Mouse (Mus musculus) kidney, adult 2 months (tissue): ENCODE measurements around the gene Ciz1. TPM values are rescaled to one million over a fixed set of nuclear protein-coding genes. Genes with fewer than 3 reads are reported as not detected.

Source experiments
- DNase-seq: peaks from one replicate; pipeline ENCODE4 v3.0.0; 2021
- H3K27ac ChIP-seq: fragments of 200-500 bp; 2 replicates; pipeline ENCODE4 v1.5.1; 2012; ENCODE audit warnings: low read depth, low read length, control low read depth, inconsistent platforms; ENCODE audit not compliant: insufficient read depth
- H3K27me3 ChIP-seq: fragments of 200-500 bp; replicated peaks from 2 replicates; pipeline ENCODE4 v1.6.1; 2012; ENCODE audit warnings: mild to moderate bottlenecking, moderate library complexity, low read length, inconsistent platforms; ENCODE audit not compliant: control insufficient read depth, insufficient read depth
- H3K36me3 ChIP-seq: fragments of 200-500 bp; 2 replicates; pipeline ENCODE4 v1.6.1; 2012; ENCODE audit warnings: mild to moderate bottlenecking, moderate library complexity, low read length, inconsistent platforms; ENCODE audit not compliant: control insufficient read depth, insufficient read depth
- H3K4me1 ChIP-seq: fragments of 200-500 bp; 2 replicates; pipeline ENCODE4 v1.6.1; 2011; ENCODE audit warnings: low read length; ENCODE audit not compliant: control insufficient read depth, insufficient read depth
- H3K4me3 ChIP-seq: fragments of 200-500 bp; 2 replicates; pipeline ENCODE4 v1.5.1; 2011; ENCODE audit warnings: mild to moderate bottlenecking, low read depth, low read length, control low read depth; ENCODE audit not compliant: insufficient read depth
- CTCF ChIP-seq: fragments of 200-500 bp; conservative IDR thresholded peaks from 2 replicates; pipeline ENCODE4 v1.5.1; 2011; ENCODE audit warnings: low read depth, mild to moderate bottlenecking, control low read depth, low read length, moderate library complexity, mixed read lengths; ENCODE audit not compliant: insufficient read depth, insufficient read length
- POLR2A ChIP-seq: fragments of 200-500 bp; IDR thresholded peaks from one replicate; pipeline ENCODE4 v1.6.1; 2011; ENCODE audit warnings: low read depth, low read length, control low read depth
- WGBS: fragments of 180-500 bp; shearing (Covaris S2); methylation state at CpG from one replicate; pipeline ENCODE4 v1.1.7; 2018; 5-methylcytosine and 5-hydroxymethylcytosine counted together
- polyA plus RNA-seq: library from polyadenylated mRNA; depleted of rRNA; stranded (reverse); fragments of >200 nt; gene quantifications from 2 replicates; pipeline ENCODE4 v1.2.3, GENCODE M21; 2012

Gene Ciz1
- polyA plus RNA-seq, 1 experiment: 130 TPM

GRCm38 (mm10) chr2:32343351-32343671 lies 8.8 kb upstream of the Ciz1 start:
- H3K27ac ChIP-seq: no peak overlapping the region
- H3K27me3 ChIP-seq: no peaks in the 10 kb centered on the region
- H3K36me3 ChIP-seq: no peaks in the 10 kb centered on the region
- H3K4me3 ChIP-seq: no peak overlapping the region
- no peak for DNase-seq
- TF ChIP-seq CTCF: no peak
- no peak for TF ChIP-seq POLR2A
- no peaks in the 10 kb centered on the region for H3K4me1 ChIP-seq
- 96% methylated on average over 2 of the region's 2 CpGs for WGBS

- Histone ChIP-seq H3K27ac (no peak overlapping the region), H3K36me3 (no peaks in the 10 kb centered on the region), H3K4me3 (no peak overlapping the region), H3K4me1 (no peaks in the 10 kb centered on the region), H3K27me3 (no peaks in the 10 kb centered on the region)
- no peak for DNase-seq
- WGBS: 87% methylated on average over 10 of the region's 10 CpGs
- TF ChIP-seq CTCF: no peak
- TF ChIP-seq POLR2A: no peak
These were observed 8.1 kb upstream of the Ciz1 start for GRCm38 (mm10) chr2:32344056-32344455.

DNA sequence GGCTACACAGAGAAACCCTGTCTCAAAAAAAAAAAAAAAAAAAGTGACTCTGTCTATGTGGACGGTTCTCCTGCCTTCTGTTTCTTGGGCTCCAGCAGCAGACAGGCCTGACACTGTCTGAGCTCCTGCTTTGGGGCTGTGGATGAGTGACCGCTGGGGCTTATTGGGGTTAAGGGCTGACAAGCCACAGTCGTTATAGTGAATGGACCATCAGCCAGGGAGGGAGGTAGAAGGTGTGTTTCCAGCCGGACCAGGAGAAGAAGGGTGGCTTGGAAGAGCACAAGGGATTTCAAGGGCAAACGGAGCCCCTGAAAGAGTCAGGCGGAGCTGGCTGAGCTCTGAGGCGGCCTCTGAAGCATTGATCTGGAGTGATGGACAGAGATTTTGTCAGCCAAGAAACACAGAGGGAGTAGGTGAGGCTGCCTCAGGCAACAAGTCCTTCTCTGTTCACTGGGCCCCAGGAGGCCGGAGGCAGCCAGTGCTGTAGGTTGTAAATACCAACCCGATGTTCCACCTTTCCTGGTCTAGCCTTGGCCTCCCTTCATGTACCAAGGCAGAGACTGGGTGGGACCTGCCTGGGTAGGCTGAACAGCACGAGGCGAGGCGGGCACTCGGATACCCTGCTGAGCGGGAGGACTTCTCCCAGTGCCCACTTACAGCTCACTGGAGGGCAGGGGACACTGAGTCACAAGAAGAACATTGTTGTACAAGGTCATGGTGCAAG lies 7.4 kb upstream of the Ciz1 start:
- no peak overlapping the region for H3K4me3 ChIP-seq
- 77% methylated on average over 14 of the region's 14 CpGs for WGBS
- TF ChIP-seq POLR2A: no peak
- no peak for TF ChIP-seq CTCF
- no peaks in the 10 kb centered on the region for H3K36me3 ChIP-seq
- DNase-seq: no peak
- H3K27ac ChIP-seq: no peak overlapping the region
- H3K27me3 ChIP-seq: no peaks in the 10 kb centered on the region
- H3K4me1 ChIP-seq: no peaks in the 10 kb centered on the region

GRCm38 (mm10) chr2:32347019-32347418 lies 5.1 kb upstream of the Ciz1 start:
- Histone ChIP-seq H3K27me3 (no peaks in the 10 kb centered on the region), H3K27ac (no peak overlapping the region), H3K4me3 (no peak overlapping the region), H3K4me1 (no peaks in the 10 kb centered on the region), H3K36me3 (no peaks in the 10 kb centered on the region)
- DNase-seq: no peak
- 83% methylated on average over 6 of the region's 6 CpGs for WGBS
- no peak for TF ChIP-seq CTCF
- no peak for TF ChIP-seq POLR2A

DNA sequence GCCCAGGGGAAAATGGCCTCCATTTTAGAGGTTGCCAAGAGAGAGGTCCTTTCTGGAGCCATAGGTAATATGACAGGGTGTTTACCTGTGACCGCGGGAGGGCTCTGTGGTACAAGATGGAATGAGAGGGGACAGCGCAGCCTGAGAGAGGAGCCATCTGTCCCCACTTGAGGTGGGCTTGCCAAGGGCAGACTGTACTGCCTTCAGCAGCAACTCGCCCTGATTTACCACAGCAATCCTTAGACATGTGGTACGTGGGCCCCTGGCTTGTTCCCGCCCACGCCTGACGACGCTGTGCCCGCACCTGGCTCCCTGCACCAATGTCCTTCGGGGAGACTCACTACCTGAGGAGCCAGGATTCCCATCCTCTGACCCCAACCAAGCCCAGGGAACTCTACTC lies 3.8 kb upstream of the Ciz1 start:
- DNase-seq: no peak
- Histone ChIP-seq H3K27ac (no peak overlapping the region), H3K4me3 (no peak overlapping the region), H3K36me3 (no peaks in the 10 kb centered on the region), H3K27me3 (no peaks in the 10 kb centered on the region; the same call in 1 of the 2 replicates), H3K4me1 (peaks cover under 1% of the 10 kb centered on the region; the same call in 1 of the 2 replicates)
- TF ChIP-seq CTCF: no peak
- no peak for TF ChIP-seq POLR2A
- 86% methylated on average over 11 of the region's 11 CpGs for WGBS

DNA sequence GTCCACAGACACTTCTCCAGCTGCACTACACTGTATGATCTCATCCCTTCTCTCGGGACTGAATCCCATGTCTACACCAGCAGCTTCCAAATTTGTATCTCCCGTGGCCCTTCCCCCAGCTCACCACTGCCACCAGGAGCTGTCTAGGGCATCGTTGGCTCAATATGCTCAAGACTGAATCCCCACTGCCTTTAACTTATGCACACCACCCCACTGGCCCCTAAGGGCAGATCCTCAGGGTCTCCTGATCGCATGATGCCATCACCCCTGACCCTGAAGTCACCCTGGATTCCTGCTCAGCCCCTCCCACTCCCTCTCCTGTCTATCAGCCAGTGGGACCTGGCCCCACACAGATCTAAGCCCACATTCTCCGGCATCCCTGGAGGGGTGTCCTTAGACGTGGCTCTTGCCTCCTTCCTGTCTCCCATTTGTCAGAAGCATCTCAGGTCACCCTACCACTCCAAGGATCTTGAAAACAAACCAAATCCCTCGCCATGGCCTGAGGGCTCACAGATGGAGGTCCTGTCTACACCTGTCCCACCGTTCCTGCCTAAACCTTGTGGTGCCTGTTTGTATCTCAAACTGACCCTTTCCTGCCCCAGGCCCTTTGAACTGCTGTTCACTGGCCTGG lies 2.4 kb upstream of the Ciz1 start:
- no peak for DNase-seq
- WGBS: 74% methylated on average over 8 of the region's 8 CpGs
- H3K27me3 ChIP-seq: no peaks in the 10 kb centered on the region; the same call in 1 of the 2 replicates
- peaks cover 3% of the 10 kb centered on the region; the same call in 1 of the 2 replicates for H3K4me1 ChIP-seq
- TF ChIP-seq POLR2A (no peak), CTCF (no peak)
- H3K36me3 ChIP-seq: no peaks in the 10 kb centered on the region
- H3K4me3 ChIP-seq: no peak overlapping the region
- H3K27ac ChIP-seq: no peak overlapping the region

DNA sequence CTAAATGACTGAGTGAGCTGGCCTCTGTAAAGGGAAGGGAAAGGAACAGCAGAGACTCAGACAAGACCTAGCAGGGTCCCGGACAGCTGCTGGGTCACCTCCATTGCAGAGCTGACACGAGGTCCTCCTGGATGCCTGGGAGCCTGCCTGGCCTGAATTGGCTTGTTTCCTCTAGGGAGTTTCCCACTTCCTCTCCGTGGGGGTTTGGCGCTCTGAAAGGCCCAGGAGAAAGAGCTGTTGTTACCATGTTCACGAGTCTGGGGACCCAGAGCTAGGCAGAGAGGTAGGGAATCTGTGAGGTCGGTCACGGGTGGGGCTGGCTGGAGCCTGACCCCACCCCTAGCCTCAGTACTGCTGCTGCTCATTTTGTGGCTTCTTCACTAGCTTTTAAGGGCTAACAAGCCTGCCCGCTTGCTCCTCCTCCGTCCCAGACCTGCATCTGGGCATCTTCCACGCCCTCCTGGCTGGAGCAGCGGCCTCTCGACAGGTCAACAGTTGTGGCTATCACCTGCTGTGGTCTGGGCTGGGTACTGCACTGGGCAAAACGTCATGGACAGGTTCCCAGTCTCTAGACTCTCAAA lies 1.6 kb upstream of the Ciz1 start:
- Histone ChIP-seq H3K27ac (no peak overlapping the region), H3K4me3 (no peak overlapping the region), H3K27me3 (no peaks in the 10 kb centered on the region; the same call in 1 of the 2 replicates), H3K4me1 (peaks cover 3% of the 10 kb centered on the region; the same call in 1 of the 2 replicates), H3K36me3 (no peaks in the 10 kb centered on the region)
- DNase-seq: no peak
- no peak for TF ChIP-seq CTCF
- no peak for TF ChIP-seq POLR2A
- 58% methylated on average over 13 of the region's 13 CpGs for WGBS

DNA sequence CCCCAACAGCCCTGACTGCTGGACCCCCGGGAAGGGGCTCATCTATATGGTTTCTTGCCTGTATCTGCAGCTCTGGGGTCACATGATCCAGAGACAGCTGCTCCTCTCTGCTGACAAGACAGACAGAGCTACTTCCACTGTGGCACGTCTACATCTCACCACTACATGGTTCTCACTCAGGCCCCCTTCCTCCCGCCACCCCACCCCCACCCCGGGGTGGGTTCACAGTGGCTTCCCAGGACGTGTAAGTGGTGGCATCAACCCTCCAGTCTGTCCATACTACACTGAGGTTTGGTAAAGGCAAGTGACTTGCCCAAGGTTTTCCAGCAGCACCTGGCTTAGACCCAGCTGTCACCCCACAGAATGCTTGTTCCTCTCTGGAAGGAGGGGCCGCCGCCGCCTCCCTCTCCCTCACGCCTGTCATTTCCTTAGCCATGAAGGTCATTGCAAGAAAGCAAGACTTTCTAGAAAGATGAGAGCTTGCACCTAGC lies 611 bp upstream of the Ciz1 start:
- no peak overlapping the region for H3K27ac ChIP-seq
- no peak overlapping the region for H3K4me3 ChIP-seq
- DNase-seq: no peak
- no peaks in the 10 kb centered on the region; the same call in 1 of the 2 replicates for H3K27me3 ChIP-seq
- no peaks in the 10 kb centered on the region for H3K36me3 ChIP-seq
- H3K4me1 ChIP-seq: peaks cover 3% of the 10 kb centered on the region; the same call in 1 of the 2 replicates
- 66% methylated on average over 9 of the region's 9 CpGs for WGBS
- TF ChIP-seq POLR2A (no peak), CTCF (no peak)
